Mouse (Mus musculus): Measurements from ENCODE around the gene Sec23ip. TPM values are rescaled to one million over a fixed set of nuclear protein-coding genes. Genes with fewer than 3 reads are reported as not detected.

Gene Sec23ip
- polyA plus RNA-seq, 1 experiment from 2014 or later, result 27.7 TPM

GRCm38 (mm10) chr7:128739462-128740277, 5.1 kb upstream of the Sec23ip start:
- under 1% methylated on average over 80 of the region's 80 CpGs for WGBS (ENCODE audit: insufficient replicate concordance)

GRCm38 (mm10) chr7:128740334-128740733, 4.4 kb upstream of the Sec23ip start, which contains the start of gene Mcmbp:
TSS of gene Mcmbp (minus strand) at chr7:128740495.
- Histone ChIP-seq H3K4me3 (peak within 1 kb of the TSS; percentile 97), H3K27ac (peak within 1 kb of the TSS; percentile 84), H3K4me2 (peak within 1 kb of the TSS; percentile 96), H3K4me1 (peaks cover 48% of the 10 kb centered on the region), H3K36me3 (peaks cover 8% of the 10 kb centered on the region), H3K27me3 (replicated peaks) (peaks cover 14% of the 10 kb centered on the region; the same call in 1 of the 2 replicates), H3K9me3 (replicated peaks) (no peaks in the 10 kb centered on the region), H3K9ac (peak within 1 kb of the TSS; percentile 97)
- WGBS (ENCODE audit: insufficient replicate concordance), result 2% methylated on average over 35 of the region's 35 CpGs
- peak; percentile 85 for ATAC-seq

More at GRCm38 (mm10) chr7:128739462-128740277, 5.1 kb upstream of the Sec23ip start:
- H3K4me3 ChIP-seq, result peak overlapping the region; percentile 97
- peaks cover 14% of the 10 kb centered on the region; the same call in 1 of the 2 replicates for H3K27me3 ChIP-seq (replicated peaks)
- peak overlapping the region; percentile 97 for H3K9ac ChIP-seq
- H3K36me3 ChIP-seq, result peaks cover 12% of the 10 kb centered on the region
- no peaks in the 10 kb centered on the region for H3K9me3 ChIP-seq (replicated peaks)
- H3K4me1 ChIP-seq, result peaks cover 48% of the 10 kb centered on the region
- peak overlapping the region; percentile 96 for H3K4me2 ChIP-seq
- peak; percentile 53 for ATAC-seq
- peak overlapping the region; percentile 84 for H3K27ac ChIP-seq

DNA sequence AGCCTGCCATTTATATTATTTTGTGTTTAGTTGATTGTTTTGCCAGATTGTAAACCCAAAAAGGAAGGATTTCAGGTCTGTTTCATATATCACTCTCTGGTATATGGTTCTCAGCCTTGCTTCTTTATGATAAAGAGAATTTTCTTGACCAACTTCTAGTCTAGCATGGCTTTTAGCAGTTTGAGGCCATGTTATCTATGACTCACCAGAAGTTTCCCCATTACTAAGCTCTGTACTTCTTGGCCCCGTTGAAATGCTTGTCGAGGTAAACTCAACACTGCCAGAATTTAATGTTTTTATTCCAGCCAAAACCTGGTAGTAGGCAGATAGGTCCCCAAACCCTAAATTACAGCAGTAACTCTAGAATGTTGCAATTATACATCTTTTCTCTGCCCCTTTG, 845 bp upstream of the Sec23ip start:
- Histone ChIP-seq H3K27ac (no peak overlapping the region), H3K4me2 (peak overlapping the region; percentile 82), H3K9me3 (replicated peaks) (no peaks in the 10 kb centered on the region), H3K4me1 (peaks cover 52% of the 10 kb centered on the region), H3K4me3 (no peak overlapping the region; the same call in 1 of the 2 replicates), H3K36me3 (peaks cover 19% of the 10 kb centered on the region), H3K9ac (no peak overlapping the region), H3K27me3 (replicated peaks) (peaks cover 14% of the 10 kb centered on the region; the same call in 1 of the 2 replicates)
- WGBS (ENCODE audit: insufficient replicate concordance), result 30% methylated on average over 2 of the region's 2 CpGs
- ATAC-seq, result no peak

DNA sequence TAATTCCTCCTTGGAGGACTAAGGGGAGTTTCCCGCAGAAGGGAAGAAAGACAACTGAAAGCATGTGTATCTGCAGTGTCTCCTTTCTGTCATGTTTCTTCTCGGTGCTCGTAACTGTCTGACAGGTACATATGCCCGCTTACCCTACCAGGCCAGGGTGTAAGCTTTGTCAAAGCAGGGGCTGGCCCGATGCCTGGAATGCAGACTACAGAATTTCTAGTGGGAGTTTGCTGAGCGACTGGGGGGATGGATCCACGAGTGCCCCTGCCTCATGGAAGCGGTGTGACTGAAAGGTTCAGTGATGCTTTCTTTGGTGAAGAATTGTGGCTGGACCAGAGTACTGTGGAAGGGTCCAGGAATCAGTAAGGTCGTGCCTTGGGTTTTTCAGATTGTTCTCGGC, 1.4 kb downstream of the Sec23ip start:
- Histone ChIP-seq H3K36me3 (peaks cover 32% of the 10 kb centered on the region), H3K9ac (peak overlapping the region; percentile 91), H3K27me3 (replicated peaks) (peaks cover 13% of the 10 kb centered on the region; the same call in 1 of the 2 replicates), H3K4me2 (peak overlapping the region; percentile 82), H3K4me3 (peak overlapping the region; percentile 96), H3K4me1 (peaks cover 59% of the 10 kb centered on the region), H3K27ac (no peak overlapping the region), H3K9me3 (replicated peaks) (no peaks in the 10 kb centered on the region)
- ATAC-seq, result no peak
- 80% methylated on average over 10 of the region's 10 CpGs for WGBS (ENCODE audit: insufficient replicate concordance)

GRCm38 (mm10) chr7:128748758-128749157, 4.0 kb downstream of the Sec23ip start:
- H3K36me3 ChIP-seq, result peaks cover 57% of the 10 kb centered on the region
- peak overlapping the region; percentile 52 for H3K4me2 ChIP-seq
- peak; percentile 75 for ATAC-seq
- H3K4me3 ChIP-seq, result 0 out of 2 replicates have a peak overlapping the region, but pooled peaks have one; percentile 8
- H3K9ac ChIP-seq, result peak overlapping the region; percentile 8; the same call in 1 of the 2 replicates
- peak overlapping the region; percentile 62 for H3K27ac ChIP-seq
- no peaks in the 10 kb centered on the region for H3K27me3 ChIP-seq (replicated peaks)
- WGBS (ENCODE audit: insufficient replicate concordance), result 14% methylated on average over 3 of the region's 3 CpGs
- H3K4me1 ChIP-seq, result peaks cover 64% of the 10 kb centered on the region
- H3K9me3 ChIP-seq (replicated peaks), result no peaks in the 10 kb centered on the region

- Histone ChIP-seq H3K4me1 (peaks cover 56% of the 10 kb centered on the region), H3K9ac (no peak overlapping the region), H3K4me3 (no peak overlapping the region), H3K4me2 (no peak overlapping the region), H3K27ac (no peak overlapping the region), H3K9me3 (replicated peaks) (no peaks in the 10 kb centered on the region), H3K27me3 (replicated peaks) (no peaks in the 10 kb centered on the region), H3K36me3 (peaks cover 73% of the 10 kb centered on the region)
- WGBS (ENCODE audit: insufficient replicate concordance), result 89% methylated on average over 9 of the region's 9 CpGs
- ATAC-seq, result no peak
Observed at GRCm38 (mm10) chr7:128750296-128750695, 5.6 kb downstream of the Sec23ip start.

- H3K9ac ChIP-seq, result no peak overlapping the region
- no peak overlapping the region for H3K4me2 ChIP-seq
- peaks cover 80% of the 10 kb centered on the region for H3K36me3 ChIP-seq
- H3K27me3 ChIP-seq (replicated peaks), result no peaks in the 10 kb centered on the region
- no peak overlapping the region for H3K27ac ChIP-seq
- no peak for ATAC-seq
- H3K4me1 ChIP-seq, result peaks cover 40% of the 10 kb centered on the region
- 54% methylated on average over 4 of the region's 4 CpGs for WGBS (ENCODE audit: insufficient replicate concordance)
- H3K9me3 ChIP-seq (replicated peaks), result no peaks in the 10 kb centered on the region
- H3K4me3 ChIP-seq, result no peak overlapping the region
Observed at GRCm38 (mm10) chr7:128752012-128752411, 7.3 kb downstream of the Sec23ip start.

DNA sequence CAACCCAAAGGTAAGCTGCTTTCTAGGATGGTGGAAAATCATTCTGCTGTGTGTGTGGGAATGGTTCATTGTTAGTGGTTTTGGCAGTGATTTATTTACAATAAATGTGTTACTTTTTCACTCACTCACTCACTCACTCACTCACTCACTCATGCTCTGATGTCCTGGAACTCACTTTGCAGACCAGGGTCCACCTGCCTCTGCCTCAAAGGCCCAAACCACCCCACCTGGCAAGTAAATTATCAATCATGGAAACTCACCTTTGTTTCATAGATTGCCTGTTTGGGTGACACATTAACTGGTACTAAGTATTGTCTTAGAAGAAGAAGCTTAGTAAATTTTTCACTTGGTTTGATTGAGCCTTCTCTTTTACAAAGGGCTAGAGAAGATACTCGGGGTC, 10.7 kb downstream of the Sec23ip start:
- no peak overlapping the region for H3K4me2 ChIP-seq
- H3K9ac ChIP-seq, result no peak overlapping the region
- WGBS (ENCODE audit: insufficient replicate concordance), result 89% methylated on average over 1 of the region's 1 CpGs
- no peaks in the 10 kb centered on the region for H3K27me3 ChIP-seq (replicated peaks)
- H3K27ac ChIP-seq, result no peak overlapping the region
- H3K9me3 ChIP-seq (replicated peaks), result no peaks in the 10 kb centered on the region
- ATAC-seq, result no peak
- peaks cover 98% of the 10 kb centered on the region for H3K36me3 ChIP-seq
- H3K4me1 ChIP-seq, result 0 out of 2 replicates have a peak, but pooled peaks cover 8% of the 10 kb centered on the region
- no peak overlapping the region for H3K4me3 ChIP-seq

DNA sequence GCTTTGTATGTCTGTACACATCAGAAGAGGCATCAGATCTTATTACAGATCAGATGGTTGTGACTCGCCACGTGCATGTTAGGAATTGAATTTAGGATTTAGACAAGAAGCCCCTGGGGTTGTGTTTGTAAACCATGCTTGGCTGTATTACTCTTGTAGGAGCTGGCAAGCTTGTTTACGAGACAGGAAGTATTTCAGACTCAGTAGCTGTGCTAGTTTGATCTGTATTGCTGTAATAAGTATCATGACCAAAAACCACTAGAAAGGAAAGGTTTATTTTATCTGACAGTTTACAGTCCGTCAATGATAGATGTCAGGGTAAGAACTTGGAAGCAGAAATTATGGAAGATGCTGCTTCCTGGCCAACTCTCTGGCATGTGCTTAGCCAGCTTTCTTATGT, 14.2 kb downstream of the Sec23ip start:
- Histone ChIP-seq H3K27me3 (replicated peaks) (no peaks in the 10 kb centered on the region), H3K9me3 (replicated peaks) (no peaks in the 10 kb centered on the region), H3K4me1 (no peaks in the 10 kb centered on the region), H3K4me2 (no peak overlapping the region), H3K4me3 (no peak overlapping the region), H3K36me3 (peaks cover 98% of the 10 kb centered on the region), H3K27ac (no peak overlapping the region), H3K9ac (no peak overlapping the region)
- 89% methylated on average over 4 of the region's 4 CpGs for WGBS (ENCODE audit: insufficient replicate concordance)
- ATAC-seq, result no peak

- Histone ChIP-seq H3K4me2 (no peak overlapping the region), H3K9me3 (replicated peaks) (no peaks in the 10 kb centered on the region), H3K27ac (no peak overlapping the region), H3K27me3 (replicated peaks) (no peaks in the 10 kb centered on the region), H3K4me3 (no peak overlapping the region), H3K36me3 (peaks cover 94% of the 10 kb centered on the region), H3K4me1 (no peaks in the 10 kb centered on the region), H3K9ac (no peak overlapping the region)
- ATAC-seq, result no peak
Observed at GRCm38 (mm10) chr7:128766696-128767095, 22.0 kb downstream of the Sec23ip start.

DNA sequence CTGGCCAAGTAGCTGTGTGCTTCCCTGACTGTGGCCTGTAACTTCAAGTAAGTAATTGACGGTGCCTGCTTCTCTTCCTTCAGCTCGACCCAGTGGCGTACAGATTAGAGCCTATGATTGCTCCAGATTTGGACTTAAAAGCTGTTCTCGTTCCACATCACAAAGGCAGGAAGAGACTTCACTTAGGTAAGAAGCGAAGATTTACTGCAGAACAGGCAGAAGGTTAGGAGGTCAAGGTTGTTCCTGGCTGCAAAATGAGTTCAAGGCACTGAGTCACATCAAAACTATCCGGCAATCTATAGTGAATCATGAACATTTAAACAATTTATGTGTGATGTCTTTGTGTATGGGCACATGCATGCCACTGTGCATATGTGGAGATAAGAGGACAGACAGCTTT, 32.5 kb downstream of the Sec23ip start:
- Histone ChIP-seq H3K27me3 (replicated peaks) (no peaks in the 10 kb centered on the region), H3K9ac (no peak overlapping the region), H3K4me3 (no peak overlapping the region), H3K27ac (no peak overlapping the region), H3K9me3 (replicated peaks) (no peaks in the 10 kb centered on the region), H3K36me3 (peaks cover 99% of the 10 kb centered on the region), H3K4me2 (no peak overlapping the region), H3K4me1 (no peaks in the 10 kb centered on the region)
- no peak for ATAC-seq
- WGBS (ENCODE audit: insufficient replicate concordance), result 75% methylated on average over 6 of the region's 6 CpGs

DNA sequence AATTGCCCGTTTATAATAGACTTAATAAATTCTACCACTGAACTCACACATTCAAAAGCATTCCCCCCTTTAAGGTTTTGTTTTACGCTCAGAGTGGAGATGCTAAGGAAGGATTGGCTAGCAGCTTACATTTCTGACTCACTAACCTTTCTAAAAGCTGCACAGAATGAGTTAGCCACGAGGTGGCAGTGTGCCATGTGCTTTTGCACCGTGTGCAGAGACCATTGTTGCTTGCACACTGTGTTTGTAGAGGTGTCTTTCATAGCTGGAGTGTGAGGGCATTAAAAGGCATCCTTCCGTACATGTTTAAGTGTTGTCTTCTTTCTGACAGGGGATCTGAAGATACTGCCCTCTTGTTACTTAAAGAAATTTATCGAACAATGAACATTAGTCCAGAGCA, 34.6 kb downstream of the Sec23ip start:
- no peaks in the 10 kb centered on the region for H3K4me1 ChIP-seq
- no peaks in the 10 kb centered on the region for H3K27me3 ChIP-seq (replicated peaks)
- no peak overlapping the region for H3K27ac ChIP-seq
- no peak overlapping the region for H3K4me3 ChIP-seq
- no peak overlapping the region for H3K4me2 ChIP-seq
- no peak overlapping the region for H3K9ac ChIP-seq
- no peaks in the 10 kb centered on the region for H3K9me3 ChIP-seq (replicated peaks)
- WGBS (ENCODE audit: insufficient replicate concordance), result 51% methylated on average over 6 of the region's 6 CpGs
- 0 out of 2 replicates have a peak, but pooled peaks have one; percentile 49 for ATAC-seq
- H3K36me3 ChIP-seq, result peaks cover 98% of the 10 kb centered on the region
